Mouse (Mus musculus) G1E (cell line): ENCODE measurements around the gene Folr2. TPM values are rescaled to one million over a fixed set of nuclear protein-coding genes. Genes with fewer than 3 reads are reported as not detected.

ENCODE experiments used
- ATAC-seq: 2 replicates; pipeline ENCODE4 v1.8.0; 2016; ENCODE audit warnings: mild to moderate bottlenecking; ENCODE audit not compliant: insufficient number of reproducible peaks, poor library complexity, low FRiP score, severe bottlenecking; ENCODE audit errors: extremely low read depth
- DNase-seq: peaks from one replicate; pipeline ENCODE4 v3.0.0; 2012; ENCODE audit warnings: low spot score
- H3K27me3 ChIP-seq: 2 replicates; pipeline ENCODE4 v1.6.1; 2012; ENCODE audit warnings: mild to moderate bottlenecking, low read length, inconsistent platforms; ENCODE audit not compliant: insufficient read depth
- H3K36me3 ChIP-seq: replicated peaks from 2 replicates; pipeline ENCODE3; 2012; ENCODE audit warnings: mild to moderate bottlenecking, inconsistent platforms
- H3K4me1 ChIP-seq: 2 replicates; pipeline ENCODE4 v1.6.1; 2012; ENCODE audit warnings: low read depth, low read length, inconsistent platforms, mixed read lengths; ENCODE audit not compliant: insufficient read depth
- H3K4me3 ChIP-seq: 2 replicates; pipeline ENCODE4 v1.5.1; 2012; ENCODE audit warnings: low read depth, mild to moderate bottlenecking, inconsistent platforms, low read length, moderate library complexity, mixed read lengths
- H3K9me3 ChIP-seq: replicated peaks from 2 replicates; pipeline ENCODE4 v1.6.1; 2012; ENCODE audit warnings: inconsistent platforms
- CTCF ChIP-seq: IDR thresholded peaks from 2 replicates; pipeline ENCODE4 v1.5.1; 2012; ENCODE audit warnings: low read depth, low read length, inconsistent platforms, mixed read lengths
- GATA1 ChIP-seq: IDR thresholded peaks from 2 replicates; pipeline ENCODE4 v1.6.1; 2012; ENCODE audit warnings: borderline replicate concordance, low read length, inconsistent platforms, mixed read lengths
- GATA2 ChIP-seq: IDR thresholded peaks from 2 replicates; pipeline ENCODE4 v1.6.1; 2012; ENCODE audit warnings: low read depth, low read length, inconsistent platforms, borderline replicate concordance
- POLR2AphosphoS5 ChIP-seq: IDR thresholded peaks from 2 replicates; pipeline ENCODE4 v1.6.1; 2012; ENCODE audit warnings: low read depth, low read length, inconsistent platforms; ENCODE audit not compliant: insufficient replicate concordance
- TAL1 ChIP-seq: conservative IDR thresholded peaks from 2 replicates; pipeline ENCODE4 v1.6.1; 2012; ENCODE audit warnings: low read depth, low read length, inconsistent platforms, mixed read lengths
- polyA plus RNA-seq: library from polyadenylated mRNA; stranded (reverse); fragments of >175 nt; gene quantifications from 2 replicates; pipeline ENCODE4 v1.2.3, GENCODE M21; 2012
- total RNA-seq, 2 experiments: library from RNA; stranded (forward) in 1 of 2; stranded (reverse) in 1 of 2; fragments of 200-1000 nt in 1 of 2; fragments of >200 nt in 1 of 2; fragmentation: Nextera tagmentation in 1 of 2; gene quantifications; 2 replicates each; pipeline ENCODE4 v1.2.3; 2014 to 2017

Gene Folr2
- total and polyA plus RNA-seq, 3 experiments = not detected

- Histone ChIP-seq H3K4me3 (no peak overlapping the region), H3K36me3 (peaks cover 69% of the 10 kb centered on the region), H3K9me3 (no peaks in the 10 kb centered on the region), H3K4me1 (peaks cover 26% of the 10 kb centered on the region), H3K27me3 (peaks cover 5% of the 10 kb centered on the region)
- TF ChIP-seq GATA2 (no peak), TAL1 (no peak), CTCF (no peak), POLR2AphosphoS5 (no peak), GATA1 (no peak)
- DNase-seq = no peak
- no peak for ATAC-seq
Measured at GRCm38 (mm10) chr7:101833352-101833751, 23.6 kb downstream of the Folr2 start.

- ATAC-seq (no peak), DNase-seq (no peak)
- H3K9me3 ChIP-seq = no peaks in the 10 kb centered on the region
- H3K4me3 ChIP-seq = no peak overlapping the region
- H3K27me3 ChIP-seq = no peaks in the 10 kb centered on the region
- peaks cover 16% of the 10 kb centered on the region for H3K4me1 ChIP-seq
- TF ChIP-seq POLR2AphosphoS5 = no peak
- no peak for TF ChIP-seq TAL1
- TF ChIP-seq CTCF = no peak
- TF ChIP-seq GATA2 = no peak
- no peak for TF ChIP-seq GATA1
- peaks cover 79% of the 10 kb centered on the region for H3K36me3 ChIP-seq
Measured at GRCm38 (mm10) chr7:101832372-101832771, 24.6 kb downstream of the Folr2 start.

DNA sequence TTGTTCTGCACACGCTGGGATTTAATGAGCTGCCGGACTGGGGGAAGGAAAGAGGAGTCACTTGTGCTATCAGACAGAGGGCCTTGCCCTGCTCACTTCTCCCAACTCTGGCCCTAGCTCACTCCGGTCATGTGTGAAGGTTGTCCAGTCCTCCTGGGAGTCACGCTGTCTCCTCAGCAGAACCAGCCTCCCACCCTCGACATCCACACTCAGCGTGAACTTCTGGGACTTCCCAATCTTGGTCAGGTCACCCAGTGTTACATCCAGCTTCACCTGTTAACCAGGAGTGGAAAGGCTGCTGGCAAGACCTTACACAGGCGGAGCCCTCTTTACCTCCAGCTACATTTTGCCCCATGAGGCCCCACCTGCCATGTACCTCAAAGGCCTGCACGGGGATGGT, 25.6 kb downstream of the Folr2 start:
- H3K27me3 ChIP-seq = no peaks in the 10 kb centered on the region
- ATAC-seq (no peak), DNase-seq (no peak)
- H3K9me3 ChIP-seq = no peaks in the 10 kb centered on the region
- peaks cover 7% of the 10 kb centered on the region for H3K4me1 ChIP-seq
- TF ChIP-seq POLR2AphosphoS5 = no peak
- TF ChIP-seq GATA1 = no peak
- peaks cover 88% of the 10 kb centered on the region for H3K36me3 ChIP-seq
- no peak overlapping the region for H3K4me3 ChIP-seq

DNA sequence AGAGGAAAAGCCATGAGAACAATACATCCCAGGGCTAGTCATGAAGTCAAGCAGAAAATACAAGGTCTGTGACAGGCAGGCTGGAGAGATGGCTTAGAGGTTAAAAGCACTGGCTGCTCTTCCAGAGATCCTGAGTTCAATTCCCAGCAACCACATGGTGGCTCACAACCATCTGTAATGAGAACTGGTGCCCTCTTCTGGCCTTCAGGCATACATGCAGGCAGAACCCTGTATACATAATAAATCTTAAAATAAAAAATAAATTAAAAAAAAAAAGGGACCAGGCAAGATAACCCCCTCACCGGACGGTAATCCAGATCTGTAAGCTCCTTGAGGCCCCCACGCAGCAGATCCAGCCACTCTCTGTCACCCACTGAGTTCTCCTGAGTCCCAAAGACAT, 26.6 kb downstream of the Folr2 start:
- no peak for TF ChIP-seq GATA1
- TF ChIP-seq TAL1 = no peak
- no peak for TF ChIP-seq CTCF
- TF ChIP-seq GATA2 = no peak
- no peak for TF ChIP-seq POLR2AphosphoS5
- no peaks in the 10 kb centered on the region for H3K4me1 ChIP-seq
- no peaks in the 10 kb centered on the region for H3K9me3 ChIP-seq
- H3K27me3 ChIP-seq = no peaks in the 10 kb centered on the region
- DNase-seq (no peak), ATAC-seq (no peak)
- no peak overlapping the region for H3K4me3 ChIP-seq
- peaks cover 97% of the 10 kb centered on the region for H3K36me3 ChIP-seq

DNA sequence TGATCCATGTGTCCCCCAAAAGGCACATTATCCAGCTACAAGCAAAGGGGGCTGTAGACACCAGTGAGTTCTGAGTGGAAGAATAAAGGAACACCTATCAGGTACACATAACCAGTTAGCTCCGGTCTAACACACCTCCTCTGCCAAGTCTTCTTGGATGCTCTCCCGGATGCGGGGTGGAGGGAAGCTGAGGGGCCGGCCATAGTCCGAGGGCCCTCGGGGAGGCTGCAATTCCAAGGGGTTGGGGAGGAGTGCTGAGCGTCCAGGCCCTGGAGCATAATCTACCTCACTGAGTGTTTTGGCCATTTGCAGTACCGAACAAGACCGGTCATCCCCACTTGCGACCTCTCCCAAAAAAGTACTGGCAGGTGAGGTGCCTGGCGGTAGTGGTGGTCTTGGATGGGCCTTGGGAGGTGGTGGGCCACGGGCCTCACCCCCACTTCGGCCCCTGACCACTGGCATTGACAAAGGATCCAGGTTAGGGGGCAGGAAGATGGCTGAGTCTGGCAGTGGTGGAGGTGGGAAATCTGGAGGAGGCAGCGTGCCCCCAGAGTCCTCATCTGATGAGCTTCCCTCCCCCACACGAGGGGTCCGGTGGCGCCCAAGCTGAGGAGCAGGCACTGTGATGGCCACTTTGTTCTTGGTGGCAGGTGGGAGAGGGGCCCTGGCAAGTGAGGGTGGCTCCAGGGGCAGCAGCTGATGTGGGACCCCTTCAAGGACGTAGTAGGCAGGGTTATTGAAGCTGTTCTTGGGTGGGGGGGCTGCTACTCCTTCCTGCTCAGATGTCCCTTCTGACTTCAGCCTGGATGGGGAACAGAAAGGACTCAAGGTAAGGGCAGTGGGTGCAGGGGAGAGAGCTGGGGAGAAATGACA, 33.0 kb downstream of the Folr2 start:
- no peak overlapping the region for H3K4me3 ChIP-seq
- peaks cover 62% of the 10 kb centered on the region for H3K36me3 ChIP-seq
- ATAC-seq (no peak), DNase-seq (no peak)
- H3K27me3 ChIP-seq = peaks cover 5% of the 10 kb centered on the region; the same call in 1 of the 2 replicates
- TF ChIP-seq GATA1 = no peak
- no peak for TF ChIP-seq CTCF
- TF ChIP-seq GATA2 = no peak
- no peak for TF ChIP-seq TAL1
- TF ChIP-seq POLR2AphosphoS5 = no peak
- H3K9me3 ChIP-seq = peaks cover 14% of the 10 kb centered on the region
- no peaks in the 10 kb centered on the region for H3K4me1 ChIP-seq

DNA sequence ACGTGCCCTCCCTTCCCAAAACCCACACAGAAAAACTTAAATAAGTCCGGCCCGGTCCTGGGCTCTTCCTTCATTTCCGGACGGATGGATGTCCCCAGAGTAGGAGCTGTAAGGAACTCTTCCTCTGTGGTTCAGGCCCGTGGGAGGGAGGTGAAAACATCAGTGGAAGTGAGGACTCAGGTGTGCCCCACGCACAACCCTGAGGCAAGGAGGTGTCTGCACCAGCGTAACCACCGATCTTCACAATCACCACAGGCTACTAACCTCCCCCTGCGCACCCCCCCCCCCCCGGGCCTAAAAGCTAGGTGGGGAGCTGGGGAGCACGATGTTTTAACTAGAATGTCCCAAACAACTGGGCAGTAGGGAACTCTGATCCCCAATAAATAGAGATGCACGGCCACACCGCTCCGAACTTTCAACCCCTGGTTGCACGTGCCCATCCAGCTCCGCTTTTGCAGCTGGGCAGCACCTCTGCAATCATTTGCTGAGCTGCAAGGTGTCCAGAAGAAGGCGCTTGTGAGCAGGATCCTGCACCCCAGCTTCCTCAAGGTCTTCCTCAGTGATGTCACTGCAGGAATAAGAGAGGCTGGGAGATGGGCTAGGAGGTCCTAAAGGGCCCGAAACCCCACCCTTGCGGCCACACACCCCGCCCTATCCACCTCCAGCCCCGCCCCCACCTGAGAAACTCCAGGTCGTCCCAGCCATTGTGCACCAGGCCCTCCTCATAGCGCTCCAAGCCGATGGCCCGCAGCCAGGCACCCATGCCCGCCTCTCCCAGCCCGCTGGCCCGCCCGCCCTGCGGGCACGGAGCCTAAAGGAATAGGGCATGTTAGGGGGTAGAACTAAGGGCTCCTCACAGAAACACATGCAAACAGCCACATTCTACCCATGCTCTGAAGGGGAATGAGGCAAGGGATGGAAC, 33.9 kb downstream of the Folr2 start:
- H3K4me3 ChIP-seq = no peak overlapping the region
- TF ChIP-seq GATA2 (no peak), POLR2AphosphoS5 (no peak), CTCF (no peak), TAL1 (no peak), GATA1 (no peak)
- peaks cover 18% of the 10 kb centered on the region for H3K9me3 ChIP-seq
- H3K27me3 ChIP-seq = peaks cover 8% of the 10 kb centered on the region; the same call in 1 of the 2 replicates
- H3K4me1 ChIP-seq = no peaks in the 10 kb centered on the region
- DNase-seq (no peak), ATAC-seq (no peak)
- H3K36me3 ChIP-seq = peaks cover 54% of the 10 kb centered on the region
